Comparison of ENCODE assay signal across 10 mouse cellular contexts in the genomic region with DNA sequence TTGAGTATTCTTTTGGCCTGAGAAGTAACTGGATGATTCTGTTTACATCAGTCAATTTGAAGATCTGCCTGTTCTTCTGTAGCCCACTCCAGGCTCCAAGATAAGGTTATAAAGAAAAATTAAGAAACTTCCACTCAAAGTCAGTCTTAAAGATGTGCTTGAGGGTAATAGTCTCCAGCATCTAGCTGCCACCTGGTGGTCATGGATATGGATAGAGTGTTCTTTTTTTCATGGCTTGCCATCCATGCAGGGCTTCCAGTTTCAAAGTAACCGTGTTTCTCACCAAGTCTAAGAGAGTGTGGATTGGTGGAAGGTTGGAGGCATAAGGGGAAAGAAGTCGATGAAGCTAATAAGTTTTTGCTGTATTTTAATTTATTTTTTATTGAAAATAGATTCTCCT. TPM values are rescaled to one million over a fixed set of nuclear protein-coding genes. Genes with fewer than 3 reads are reported as not detected.
DNase-seq lines count a peak whose midpoint lies in the region; ATAC-seq and TF ChIP-seq lines count a peak whose summit lies in the region.
"Had no signal": no experiment of that assay in that cellular context is flagged by ENCODE, and none has a peak within 500 bp of the region (broad histone marks: within the 10 kb centered on the region; RNA-seq: fewer than 3 reads in every experiment).

No protein-coding gene starts in this region.

- 0 out of 2 replicates have a peak, but pooled peaks have one; percentile 48 for ATAC-seq in forebrain, embryonic 13.5 days
- ATAC-seq in forebrain, embryonic 11.5 days (replicated peaks; ENCODE audit: low FRiP score) = no peak
- no peak for ATAC-seq in limb, embryonic 14.5 days (ENCODE audit: low FRiP score, low read depth)
- no peak for ATAC-seq in megakaryocyte, adult 5-6 weeks (ENCODE audit: poor library complexity, severe bottlenecking)

- WGBS in forebrain, embryonic 13.5 days = 27% methylated on average over 2 of the region's 2 CpGs
- 56% methylated on average over 2 of the region's 2 CpGs for whole genome bisulfite sequencing in forebrain, embryonic 11.5 days
- WGBS in limb, embryonic 14.5 days = 47% methylated on average over 2 of the region's 2 CpGs

- no peak for TF ChIP-seq POLR2A in limb, embryonic 14.5 days (IDR thresholded peaks at IDR 0.05; ENCODE audit: borderline replicate concordance, extremely low read depth, insufficient read depth, insufficient read length)

- no peaks in the 10 kb centered on the region for H3K4me1 ChIP-seq in forebrain, embryonic 13.5 days
- no peaks in the 10 kb centered on the region for H3K4me1 ChIP-seq in forebrain, embryonic 11.5 days (replicated peaks; ENCODE audit: control insufficient read depth, insufficient read depth, low read length)
- no peaks in the 10 kb centered on the region for H3K4me1 ChIP-seq in limb, embryonic 14.5 days (ENCODE audit: control insufficient read depth, insufficient read depth, low read length)
- H3K4me1 ChIP-seq: embryonic facial prominence, embryonic 12.5 days had no signal

- H3K9me3 ChIP-seq in forebrain, embryonic 13.5 days (replicated peaks) = no peaks in the 10 kb centered on the region
- H3K9me3 ChIP-seq in forebrain, embryonic 11.5 days (ENCODE audit: control insufficient read depth, low read length) = no peaks in the 10 kb centered on the region
- no peaks in the 10 kb centered on the region for H3K9me3 ChIP-seq in limb, embryonic 14.5 days (ENCODE audit: control insufficient read depth, low read length)
- H3K9me3 ChIP-seq: embryonic facial prominence, embryonic 12.5 days had no signal

- no peak overlapping the region for H3K27ac ChIP-seq in forebrain, embryonic 13.5 days
- no peak overlapping the region for H3K27ac ChIP-seq in forebrain, embryonic 11.5 days (ENCODE audit: low read depth, low read length)
- no peak overlapping the region for H3K27ac ChIP-seq in limb, embryonic 14.5 days (replicated peaks; ENCODE audit: low read depth, low read length)
- H3K27ac ChIP-seq: embryonic facial prominence, embryonic 12.5 days had no signal

- H3K27me3 ChIP-seq in forebrain, embryonic 13.5 days = peaks cover 32% of the 10 kb centered on the region; the same call in 1 of the 2 replicates
- H3K27me3 ChIP-seq in forebrain, embryonic 11.5 days (ENCODE audit: control insufficient read depth, insufficient read depth, low read length) = peaks cover 25% of the 10 kb centered on the region
- H3K27me3 ChIP-seq in limb, embryonic 14.5 days (ENCODE audit: control insufficient read depth, insufficient read depth, low read length) = no peaks in the 10 kb centered on the region; the same call in 1 of the 2 replicates
- H3K27me3 ChIP-seq: embryonic facial prominence, embryonic 12.5 days had no signal

- H3K4me3 ChIP-seq in forebrain, embryonic 13.5 days = no peak overlapping the region
- H3K4me3 ChIP-seq in forebrain, embryonic 11.5 days (ENCODE audit: low read depth, low read length) = no peak overlapping the region
- H3K4me3 ChIP-seq in limb, embryonic 14.5 days (replicated peaks; ENCODE audit: low read length) = no peak overlapping the region
- H3K4me3 ChIP-seq: embryonic facial prominence, embryonic 12.5 days; myocyte had no signal

- H3K4me2 ChIP-seq in forebrain, embryonic 13.5 days = no peak overlapping the region
- H3K4me2 ChIP-seq in forebrain, embryonic 11.5 days (ENCODE audit: low read depth, low read length, severe bottlenecking) = no peak overlapping the region
- no peak overlapping the region for H3K4me2 ChIP-seq in limb, embryonic 14.5 days (replicated peaks; ENCODE audit: low read depth, low read length, severe bottlenecking)
- H3K4me2 ChIP-seq: embryonic facial prominence, embryonic 12.5 days had no signal

- no peaks in the 10 kb centered on the region for H3K36me3 ChIP-seq in forebrain, embryonic 13.5 days (ENCODE audit: poor library complexity, severe bottlenecking)
- H3K36me3 ChIP-seq in forebrain, embryonic 11.5 days (ENCODE audit: control insufficient read depth, insufficient read depth, low read length) = no peaks in the 10 kb centered on the region
- H3K36me3 ChIP-seq in limb, embryonic 14.5 days (ENCODE audit: control insufficient read depth, insufficient read depth, low read length) = no peaks in the 10 kb centered on the region
- H3K36me3 ChIP-seq: embryonic facial prominence, embryonic 12.5 days had no signal

- intact Hi-C loops in left cerebral cortex, postnatal 14 days (cut with DNase I) = loop anchor here (2.0 kb wide), 1 partner anchor 148 kb away; no protein-coding TSS in a partner anchor

- no peak for DNase-seq in forebrain, embryonic 11.5 days (ENCODE audit: low spot score)
- DNase-seq in left cerebral cortex, postnatal 14 days (ENCODE audit: low spot score in 2 of 2) = peak; percentile 46 to 49
- DNase-seq in left cerebral cortex, adult 11 months (ENCODE audit: low spot score) = no peak
- DNase-seq in T-cell, adult 2 months (ENCODE audit: low spot score) = peak; percentile 1
- DNase-seq in limb, embryonic 14.5 days (ENCODE audit: low spot score) = peak; percentile 40
- DNase-seq in spleen, postnatal 14 days (ENCODE audit: low spot score in 2 of 2) = no peak

- H3K9ac ChIP-seq in forebrain, embryonic 13.5 days = no peak overlapping the region
- H3K9ac ChIP-seq in forebrain, embryonic 11.5 days (ENCODE audit: low read length) = no peak overlapping the region
- no peak overlapping the region for H3K9ac ChIP-seq in limb, embryonic 14.5 days (ENCODE audit: low read depth, low read length, severe bottlenecking)
- H3K9ac ChIP-seq: embryonic facial prominence, embryonic 12.5 days had no signal

RNA-seq across cellular contexts. Expression of a gene that starts 23.5 kb away (rescaled TPM):
- polyA plus RNA-seq in forebrain, embryonic 13.5 days (2015; fragmentation: Nextera tagmentation; extraction: Ambion mirVana) = 14.4 and 16.8 TPM in 2 replicates
- polyA plus RNA-seq in forebrain, embryonic 11.5 days (2014; fragmentation: Nextera tagmentation; extraction: Ambion mirVana) = 19.1 and 20.1 TPM in 2 replicates
- total RNA-seq in left cerebral cortex, postnatal 14 days (2021) = 10 to 100 TPM; 57.3 to 60.0 TPM
- 44.1 and 70.7 TPM in 2 replicates for polyA plus RNA-seq in limb, embryonic 14.5 days (2012; rRNA removed)
- polyA plus RNA-seq in limb, embryonic 14.5 days (2014; fragmentation: Nextera tagmentation; extraction: Ambion mirVana) = 49.6 and 53.3 TPM in 2 replicates
- 0.05 and 0.20 TPM in 2 replicates for total RNA-seq in megakaryocyte, adult 5-6 weeks (2015)
- 0.53 TPM in 1 of 2 replicates, not detected in the other for total RNA-seq in megakaryocyte, adult 5-6 weeks (2017)

Comparison
In these comparisons a context has a peak if more than half of its experiments do, and no peak if none do; other contexts are left out.
1. DNase-seq: peak in left cerebral cortex, postnatal 14 days (2 of 2), T-cell, adult 2 months (single experiment) and limb, embryonic 14.5 days (single experiment); none in forebrain, embryonic 11.5 days (single experiment), left cerebral cortex, adult 11 months (single experiment) and spleen, postnatal 14 days (0 of 2).